Mouse (Mus musculus) ES-E14 (cell line): ENCODE measurements around the gene Serbp1. TPM values are rescaled to one million over a fixed set of nuclear protein-coding genes. Genes with fewer than 3 reads are reported as not detected.

ENCODE experiments used
- DNase-seq: peaks from one replicate; pipeline ENCODE4 v3.0.0-alpha.2; 2013; ENCODE audit warnings: low read depth, low spot score
- H3K27ac ChIP-seq: 2 replicates; pipeline ENCODE4 v1.5.1; 2012; ENCODE audit warnings: low read depth, mild to moderate bottlenecking, low read length, moderate library complexity, mixed read lengths; ENCODE audit not compliant: poor library complexity, insufficient read depth, severe bottlenecking
- H3K36me3 ChIP-seq: 2 replicates; pipeline ENCODE4 v1.6.1; 2012; ENCODE audit warnings: mild to moderate bottlenecking, low read length, moderate library complexity, mixed read lengths; ENCODE audit not compliant: control insufficient read depth, poor library complexity, insufficient read depth, severe bottlenecking
- H3K4me1 ChIP-seq, 2 experiments: fragments of 150-350 bp in 1 of 2; sonication (generic) in 1 of 2; 2 replicates each; pipeline ENCODE4 v1.6.1; 2012; ENCODE audit warnings: low read length in 2 of 2, mild to moderate bottlenecking in 1 of 2, mixed read lengths in 1 of 2; ENCODE audit not compliant: control insufficient read depth in 2 of 2, insufficient read depth in 2 of 2, poor library complexity in 1 of 2
- H3K4me3 ChIP-seq, 2 experiments: fragments of 150-350 bp in 1 of 2; sonication (generic) in 1 of 2; 2 replicates each; pipeline ENCODE4 v1.5.1; 2012; ENCODE audit warnings: low read length in 2 of 2, low read depth in 1 of 2, mild to moderate bottlenecking in 1 of 2, mixed read lengths in 1 of 2; ENCODE audit not compliant: insufficient read depth in 1 of 2, poor library complexity in 1 of 2, severe bottlenecking in 1 of 2
- H3K9ac ChIP-seq: 2 replicates; pipeline ENCODE4 v1.6.1; 2012; ENCODE audit warnings: low read depth, mild to moderate bottlenecking, low read length, mixed read lengths; ENCODE audit not compliant: poor library complexity, insufficient read depth, severe bottlenecking
- H3K9me3 ChIP-seq: fragments of 150-350 bp; sonication (generic); 2 replicates; pipeline ENCODE4 v1.6.1; 2012; ENCODE audit warnings: low read depth, mild to moderate bottlenecking, low read length; ENCODE audit not compliant: control insufficient read depth, insufficient read depth
- CHD2 ChIP-seq: IDR thresholded peaks from 2 replicates; pipeline ENCODE4 v1.6.1; 2014; ENCODE audit warnings: mild to moderate bottlenecking, low read depth, low read length, inconsistent platforms
- HCFC1 ChIP-seq: IDR thresholded peaks from 2 replicates; pipeline ENCODE4 v1.6.1; 2012; ENCODE audit warnings: low read length, inconsistent platforms, borderline replicate concordance; ENCODE audit not compliant: insufficient read depth
- MAFK ChIP-seq: IDR thresholded peaks from 2 replicates; pipeline ENCODE4 v1.6.1; 2014; ENCODE audit warnings: mild to moderate bottlenecking, low read depth, low read length, inconsistent platforms; ENCODE audit not compliant: insufficient read depth
- ZC3H11A ChIP-seq: IDR thresholded peaks from 2 replicates; pipeline ENCODE4 v1.6.1; 2012; ENCODE audit warnings: low read depth, mild to moderate bottlenecking, inconsistent platforms, low read length, borderline replicate concordance
- ZNF384 ChIP-seq: IDR thresholded peaks from 2 replicates; pipeline ENCODE4 v1.6.1; 2012; ENCODE audit warnings: low read depth, low read length, inconsistent platforms
- in situ Hi-C, 2 experiments: fragments of 600-800 bp; cut with MboI; formaldehyde crosslinking; loops; one replicate each; pipeline ENCODE4 v1.15.1; 2025; ENCODE audit warnings: low sequenced_read_pairs in 2 of 2, inconsistent platforms in 1 of 2; ENCODE audit not compliant: unreplicated experiment in 2 of 2
- total RNA-seq: library from RNA; depleted of rRNA; stranded (reverse); fragments of 300-350 nt; gene quantifications from 2 replicates; pipeline ENCODE4 v1.2.3, GENCODE M21; 2012

Gene Serbp1
- total RNA-seq, 1 experiment, result 1,032 TPM

GRCm38 (mm10) chr6:67269459-67269858, 31.5 kb downstream of the Serbp1 start:
- in situ Hi-C loops, result no loop called here
- DNase-seq, result no peak
- Histone ChIP-seq H3K4me3 (peak overlapping the region; percentile 71 to 79), H3K4me1 (no peaks in the 10 kb centered on the region; a peak in 1 of 4 replicates), H3K36me3 (peaks cover 18% of the 10 kb centered on the region), H3K27ac (no peak overlapping the region), H3K9ac (peak overlapping the region; percentile 42; the same call in 1 of the 2 replicates), H3K9me3 (no peaks in the 10 kb centered on the region)
- TF ChIP-seq MAFK (no peak), ZNF384 (no peak), HCFC1 (no peak), ZC3H11A (no peak), CHD2 (no peak)

- no peaks in the 10 kb centered on the region for H3K9me3 ChIP-seq
- no peak overlapping the region for H3K27ac ChIP-seq
- H3K9ac ChIP-seq, result no peak overlapping the region
- no peaks in the 10 kb centered on the region; a peak in 1 of 4 replicates for H3K4me1 ChIP-seq
- TF ChIP-seq HCFC1, result no peak
- peak; percentile 84 for TF ChIP-seq ZNF384
- no peak for TF ChIP-seq MAFK
- DNase-seq, result no peak
- no peak overlapping the region for H3K4me3 ChIP-seq
- peaks cover 29% of the 10 kb centered on the region for H3K36me3 ChIP-seq
- in situ Hi-C loops, result no loop called here
Observed at GRCm38 (mm10) chr6:67277944-67278343, 40.0 kb downstream of the Serbp1 start.

GRCm38 (mm10) chr6:67281614-67282197, 43.7 kb downstream of the Serbp1 start:
- H3K4me3 ChIP-seq, result no peak overlapping the region
- H3K36me3 ChIP-seq, result peaks cover 30% of the 10 kb centered on the region
- in situ Hi-C loops, result no loop called here
- no peak overlapping the region for H3K9ac ChIP-seq
- DNase-seq, result no peak
- TF ChIP-seq ZC3H11A (no peak), HCFC1 (no peak), MAFK (no peak), ZNF384 (no peak), CHD2 (no peak)
- no peaks in the 10 kb centered on the region for H3K9me3 ChIP-seq
- H3K4me1 ChIP-seq, result no peaks in the 10 kb centered on the region
- H3K27ac ChIP-seq, result no peak overlapping the region

- H3K9me3 ChIP-seq, result no peaks in the 10 kb centered on the region
- in situ Hi-C loops, result no loop called here
- no peak for DNase-seq
- H3K9ac ChIP-seq, result no peak overlapping the region
- no peaks in the 10 kb centered on the region for H3K4me1 ChIP-seq
- no peak overlapping the region for H3K27ac ChIP-seq
- peaks cover 27% of the 10 kb centered on the region for H3K36me3 ChIP-seq
- TF ChIP-seq HCFC1 (no peak), ZNF384 (no peak), CHD2 (no peak), ZC3H11A (no peak), MAFK (no peak)
- H3K4me3 ChIP-seq, result no peak overlapping the region
Observed at GRCm38 (mm10) chr6:67282897-67283296, 44.9 kb downstream of the Serbp1 start.

GRCm38 (mm10) chr6:67292042-67292623, 54.2 kb downstream of the Serbp1 start:
- TF ChIP-seq HCFC1, result no peak
- TF ChIP-seq MAFK, result no peak
- TF ChIP-seq ZC3H11A, result no peak
- TF ChIP-seq CHD2, result no peak
- TF ChIP-seq ZNF384, result no peak
- Histone ChIP-seq H3K4me3 (no peak overlapping the region), H3K9ac (no peak overlapping the region), H3K27ac (no peak overlapping the region), H3K4me1 (no peaks in the 10 kb centered on the region), H3K9me3 (no peaks in the 10 kb centered on the region), H3K36me3 (peaks cover 2% of the 10 kb centered on the region; the same call in 1 of the 2 replicates)
- in situ Hi-C loops, result no loop called here
- DNase-seq, result no peak
